Mouse (Mus musculus) stomach, embryonic 14.5 days (tissue): ENCODE measurements around the gene Tex30. TPM values are rescaled to one million over a fixed set of nuclear protein-coding genes. Genes with fewer than 3 reads are reported as not detected.
A peak's percentile ranks its signal among the peaks of the same experiment; 100 is the strongest.
"Not testable (repeated sequence)": the region's sequence is repeated elsewhere in the genome, so short reads cannot be mapped to it uniquely, and the experiment has no call there.

Source experiments
- ATAC-seq: fragments of 200-750 bp; cut with Nextera tagmentation; 2 replicates; pipeline ENCODE4 v1.8.0; 2017; ENCODE audit warnings: low read depth, moderate TSS enrichment; ENCODE audit not compliant: insufficient number of reproducible peaks, insufficient read depth, low FRiP score
- H3K27ac ChIP-seq: fragments of 300-500 bp; sonication (generic); 2 replicates; pipeline ENCODE4 v1.5.1; 2014; ENCODE audit warnings: mild to moderate bottlenecking, low read length, moderate library complexity, mixed read lengths
- H3K27me3 ChIP-seq: fragments of 300-500 bp; sonication (generic); 2 replicates; pipeline ENCODE4 v1.6.1; 2014; ENCODE audit warnings: low read length, control low read depth, mixed read lengths; ENCODE audit not compliant: control insufficient read depth, insufficient read depth
- H3K36me3 ChIP-seq: fragments of 300-500 bp; sonication (generic); 2 replicates; pipeline ENCODE4 v1.6.1; 2014; ENCODE audit warnings: mild to moderate bottlenecking, control low read depth, low read length, moderate library complexity, mixed read lengths; ENCODE audit not compliant: control insufficient read depth, insufficient read depth
- H3K4me1 ChIP-seq: fragments of 300-500 bp; sonication (generic); 2 replicates; pipeline ENCODE4 v1.6.1; 2014; ENCODE audit warnings: low read length, control low read depth, mixed read lengths; ENCODE audit not compliant: control insufficient read depth, insufficient read depth
- H3K4me2 ChIP-seq: fragments of 300-500 bp; sonication (generic); replicated peaks from 2 replicates; pipeline ENCODE4 v1.6.1; 2014; ENCODE audit warnings: low read depth, low read length, control low read depth
- H3K4me3 ChIP-seq: fragments of 300-500 bp; sonication (generic); 2 replicates; pipeline ENCODE4 v1.5.1; 2014; ENCODE audit warnings: low read depth, low read length, control low read depth
- H3K9ac ChIP-seq: fragments of 300-500 bp; sonication (generic); replicated peaks from 2 replicates; pipeline ENCODE4 v1.6.1; 2014; ENCODE audit warnings: low read depth, mild to moderate bottlenecking, control low read depth, low read length, moderate library complexity, mixed read lengths
- H3K9me3 ChIP-seq: fragments of 300-500 bp; sonication (generic); 2 replicates; pipeline ENCODE4 v1.6.1; 2016; ENCODE audit warnings: low read depth, low read length, control low read depth; ENCODE audit not compliant: control insufficient read depth
- WGBS: fragments of 180-500 bp; shearing (Covaris S2); extraction: QIAGEN DNeasy Blood & Tissue Kit; methylation state at CpG from one replicate; pipeline ENCODE4 v1.1.7; 2014; 5-methylcytosine and 5-hydroxymethylcytosine counted together
- polyA plus RNA-seq: library from polyadenylated mRNA; unstranded; fragments of >200 nt; fragmentation: Nextera tagmentation; extraction: Ambion mirVana; gene quantifications from 2 replicates; pipeline ENCODE4 v1.2.1, GENCODE M21; 2014

Gene Tex30
- polyA plus RNA-seq, 1 experiment from 2014 or later = 73.4 TPM

DNA sequence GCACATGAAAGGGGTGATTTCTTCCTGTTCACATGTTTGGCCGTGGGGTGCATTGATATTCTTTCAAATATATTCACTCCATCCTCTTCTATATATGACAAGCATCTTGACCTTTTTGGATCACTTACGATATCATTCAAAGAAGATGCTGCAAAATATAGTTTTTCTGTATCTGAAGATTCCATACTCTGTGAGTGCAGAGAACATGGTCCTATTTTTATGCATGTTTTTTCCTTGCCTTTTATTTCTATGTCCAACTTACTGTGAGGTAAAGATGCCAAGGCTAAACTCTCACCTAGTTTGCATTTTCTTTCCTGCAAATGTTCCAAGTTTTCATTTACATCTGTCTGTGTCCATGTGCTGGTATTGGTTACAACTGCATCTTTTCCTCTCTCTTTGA, 40.4 kb downstream of the Tex30 start, which contains the start of gene Gm8251:
Gene Gm8251, minus strand, starts transcription at position 101 of the 400 bp plus-strand sequence.
- Histone ChIP-seq H3K27ac (no peak within 1 kb of the TSS), H3K9ac (no peak within 1 kb of the TSS), H3K4me1 (no peaks in the 10 kb centered on the region), H3K4me3 (no peak within 1 kb of the TSS), H3K27me3 (no peaks in the 10 kb centered on the region), H3K4me2 (no peak within 1 kb of the TSS), H3K36me3 (no peaks in the 10 kb centered on the region), H3K9me3 (no peaks in the 10 kb centered on the region)
- WGBS = 96% methylated on average over 2 of the region's 2 CpGs
- no peak for ATAC-seq

DNA sequence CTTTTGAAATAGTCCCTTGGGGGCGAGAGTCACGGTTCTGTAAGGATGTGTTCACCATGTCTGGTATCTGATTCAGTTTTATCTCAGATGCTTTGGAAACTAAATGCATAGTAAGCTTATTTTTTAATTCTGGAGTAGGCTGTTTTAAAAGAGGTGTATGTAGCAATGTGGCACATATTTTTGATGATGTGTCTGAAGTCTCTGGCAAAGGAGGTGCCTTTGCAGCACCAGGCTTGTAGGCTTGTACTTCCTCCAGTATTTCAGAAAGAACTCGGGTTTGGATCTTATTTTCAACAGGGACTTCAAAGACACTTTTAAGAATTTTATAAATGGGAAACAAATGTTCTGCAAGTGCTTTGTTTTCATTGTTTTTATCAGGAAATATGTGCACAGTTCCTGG, 44.4 kb downstream of the Tex30 start:
- Histone ChIP-seq H3K4me3 (no peak overlapping the region), H3K4me2 (no peak overlapping the region), H3K36me3 (no peaks in the 10 kb centered on the region), H3K4me1 (no peaks in the 10 kb centered on the region), H3K27me3 (no peaks in the 10 kb centered on the region), H3K9ac (no peak overlapping the region), H3K9me3 (no peaks in the 10 kb centered on the region), H3K27ac (no peak overlapping the region)
- WGBS = 89% methylated on average over 3 of the region's 3 CpGs
- no peak for ATAC-seq

DNA sequence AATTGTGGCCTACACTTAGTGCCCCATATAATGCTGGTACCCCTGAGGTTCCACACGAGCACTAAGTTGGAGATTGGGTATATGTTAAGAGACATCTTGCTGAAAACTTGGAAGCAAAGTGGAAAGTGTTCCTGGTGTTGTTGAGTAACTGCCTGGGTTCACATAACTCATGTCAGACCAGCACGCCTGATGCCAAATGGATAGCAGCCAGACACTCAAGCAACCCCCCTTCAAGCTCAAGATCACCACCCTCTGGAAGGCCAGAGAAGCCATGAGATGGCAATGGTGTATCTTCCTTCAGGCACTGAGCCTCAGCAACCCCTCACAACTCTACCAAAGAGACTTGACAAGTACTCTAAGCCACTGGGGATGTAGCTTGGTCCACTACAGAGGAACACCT, 55.7 kb downstream of the Tex30 start:
- Histone ChIP-seq H3K36me3 (no peaks in the 10 kb centered on the region), H3K4me1 (no peaks in the 10 kb centered on the region), H3K9ac (no peak overlapping the region), H3K9me3 (no peaks in the 10 kb centered on the region), H3K27ac (no peak overlapping the region), H3K27me3 (no peaks in the 10 kb centered on the region), H3K4me2 (no peak overlapping the region), H3K4me3 (no peak overlapping the region)
- no peak for ATAC-seq
- 63% methylated on average over 2 of the region's 2 CpGs for WGBS

DNA sequence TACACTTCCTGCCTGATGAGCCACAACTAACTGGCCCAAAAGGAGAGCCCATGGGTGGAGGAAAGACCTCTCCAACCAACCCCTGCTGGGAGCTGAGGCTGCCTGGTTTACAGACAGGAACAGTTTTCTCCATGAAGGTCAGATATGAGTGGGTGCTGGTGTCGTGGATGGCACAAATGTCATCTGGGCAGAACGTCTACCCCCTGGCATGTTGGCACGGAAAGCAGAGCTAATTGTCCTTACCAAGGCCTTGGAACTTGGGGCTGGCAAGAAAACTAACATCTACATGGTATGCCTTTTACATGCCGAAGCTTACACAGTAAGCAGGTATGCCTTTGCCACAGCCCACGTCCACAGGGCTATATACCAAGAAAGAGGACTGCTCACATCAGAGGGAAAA, 56.6 kb downstream of the Tex30 start:
- not testable (repeated sequence) for H3K4me1 ChIP-seq, ATAC-seq, H3K9me3 ChIP-seq, H3K9ac ChIP-seq, H3K27me3 ChIP-seq, H3K36me3 ChIP-seq, H3K4me2 ChIP-seq, H3K4me3 ChIP-seq, H3K27ac ChIP-seq
- WGBS = 86% methylated on average over 5 of the region's 5 CpGs

DNA sequence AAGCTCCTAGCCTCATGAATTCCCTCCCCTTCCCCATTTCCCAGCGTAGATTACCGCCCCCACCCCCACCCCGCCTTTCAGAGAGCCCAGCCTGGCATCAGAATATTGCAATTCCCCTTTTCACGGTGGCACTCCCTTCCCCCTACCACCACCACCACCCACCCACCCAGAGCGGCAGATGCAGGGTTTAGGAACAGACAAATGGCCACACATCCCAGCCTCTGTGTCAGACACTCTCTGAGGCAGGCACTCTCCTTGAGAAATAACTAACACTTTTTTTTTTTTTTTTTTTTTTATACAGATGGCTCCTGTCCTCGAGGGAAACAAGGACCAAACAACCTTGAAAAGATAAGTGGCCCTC, 59.7 kb downstream of the Tex30 start:
- no peaks in the 10 kb centered on the region for H3K36me3 ChIP-seq
- no peaks in the 10 kb centered on the region for H3K4me1 ChIP-seq
- WGBS = 3% methylated on average over 6 of the region's 6 CpGs
- H3K4me2 ChIP-seq = peak overlapping the region; percentile 69
- ATAC-seq = no peak; the same call in 1 of the 2 replicates
- H3K9me3 ChIP-seq = no peaks in the 10 kb centered on the region
- no peaks in the 10 kb centered on the region for H3K27me3 ChIP-seq
- no peak overlapping the region for H3K27ac ChIP-seq
- H3K9ac ChIP-seq = peak overlapping the region; percentile 7; the same call in 1 of the 2 replicates
- H3K4me3 ChIP-seq = peak overlapping the region; percentile 33

DNA sequence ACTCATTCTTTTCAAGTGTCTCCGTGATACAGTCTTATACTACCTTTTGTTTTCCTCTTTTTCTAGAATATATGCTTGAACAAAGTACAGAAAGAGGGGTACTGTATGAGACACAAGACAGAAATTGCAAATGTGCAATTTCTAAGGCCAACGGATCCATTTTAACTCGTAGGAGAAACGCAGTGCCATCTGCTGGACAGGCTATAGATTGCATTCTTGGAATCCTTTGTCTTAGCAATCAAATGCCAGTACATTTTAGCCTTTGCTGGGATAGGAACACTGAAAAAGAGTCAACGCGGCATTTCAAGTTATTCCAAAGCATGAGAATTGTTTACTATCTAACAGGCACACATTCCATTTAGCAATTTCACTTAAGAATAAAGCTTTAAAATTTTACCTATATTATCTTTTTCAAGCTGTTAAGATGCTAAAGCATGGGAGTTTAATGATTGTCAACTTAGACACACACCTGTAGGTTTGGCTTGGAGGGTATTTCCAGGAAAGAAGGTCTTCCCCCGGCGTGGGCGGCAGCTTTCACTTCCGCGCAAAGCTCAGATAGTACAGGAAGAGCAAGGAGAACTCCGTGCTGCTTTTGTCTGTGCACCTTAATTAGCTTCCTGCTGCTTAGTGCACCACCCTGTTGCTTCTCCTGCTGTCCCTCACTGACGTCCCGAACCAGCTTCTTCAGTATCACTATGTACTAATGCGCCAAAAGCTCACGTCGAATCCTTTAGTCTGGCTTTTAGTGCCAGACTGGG, 60.3 kb downstream of the Tex30 start:
- Histone ChIP-seq H3K4me2 (peak overlapping the region; percentile 69), H3K9me3 (no peaks in the 10 kb centered on the region), H3K4me3 (peak overlapping the region; percentile 33), H3K27me3 (no peaks in the 10 kb centered on the region), H3K9ac (peak overlapping the region; percentile 7; the same call in 1 of the 2 replicates), H3K36me3 (no peaks in the 10 kb centered on the region), H3K27ac (no peak overlapping the region), H3K4me1 (no peaks in the 10 kb centered on the region)
- peak; percentile 71; the same call in 1 of the 2 replicates for ATAC-seq
- under 1% methylated on average over 17 of the region's 17 CpGs for WGBS

Other genes starting within 250 kb of the Tex30 start
- 60.4 and 63.6 TPM in 2 replicates for gene Tpp2, start 168.8 kb downstream of the Tex30 start, polyA plus RNA-seq
- gene Mettl21c, start 82.4 kb downstream of the Tex30 start, polyA plus RNA-seq = 0.48 and 0.88 TPM in 2 replicates
- gene Gm8251, start 40.5 kb downstream of the Tex30 start, polyA plus RNA-seq = 0.14 and 0.23 TPM in 2 replicates
- gene Kdelc1, start 16.4 kb upstream of the Tex30 start, polyA plus RNA-seq = 59.9 and 65.5 TPM in 2 replicates
- 23.9 and 24.2 TPM in 2 replicates for gene Bivm, start 16.5 kb upstream of the Tex30 start, polyA plus RNA-seq
- 24.6 and 24.8 TPM in 2 replicates for gene Ercc5, start 45.3 kb upstream of the Tex30 start, polyA plus RNA-seq
- gene Mettl21e, start 116.5 kb upstream of the Tex30 start, polyA plus RNA-seq = 0.10 TPM in 1 of 2 replicates, not detected in the other